Mouse (Mus musculus) heart, postnatal 0 days (tissue): ENCODE measurements around the gene Gpr50.

Experiments
- CTCF ChIP-seq: IDR thresholded peaks from 2 replicates; pipeline ENCODE4 v1.5.1; 2016; ENCODE audit warnings: antibody characterized with exemption, control low read depth, low read depth
- EP300 ChIP-seq: IDR thresholded peaks from 2 replicates; pipeline ENCODE4 v1.6.1; 2016; ENCODE audit warnings: antibody characterized with exemption, low read depth

GRCm38 (mm10) chrX:71649993-71650392 is 13.5 kb upstream of the Gpr50 start:
- TF ChIP-seq CTCF (no peak), EP300 (no peak)
